Mouse (Mus musculus) cortical plate, adult 2 months (tissue): ENCODE data around the gene Zfp46. TPM values are rescaled to one million over a fixed set of nuclear protein-coding genes. Genes with fewer than 3 reads are reported as not detected.

Source experiments
- H3K27ac ChIP-seq: fragments of 200-500 bp; 2 replicates; pipeline ENCODE4 v1.5.1; 2012; ENCODE audit warnings: low read length, control low read depth, inconsistent platforms; ENCODE audit not compliant: insufficient read depth
- H3K4me1 ChIP-seq: fragments of 200-500 bp; 2 replicates; pipeline ENCODE4 v1.6.1; 2011; ENCODE audit warnings: low read length; ENCODE audit not compliant: control insufficient read depth, insufficient read depth
- H3K4me3 ChIP-seq: fragments of 200-500 bp; 2 replicates; pipeline ENCODE4 v1.5.1; 2011; ENCODE audit warnings: mild to moderate bottlenecking, low read length, control low read depth; ENCODE audit not compliant: insufficient read depth
- CTCF ChIP-seq: fragments of 200-500 bp; IDR thresholded peaks from 2 replicates; pipeline ENCODE4 v1.5.1; 2011; ENCODE audit warnings: mild to moderate bottlenecking, control low read depth, low read length; ENCODE audit not compliant: insufficient read depth; ENCODE audit errors: extremely low read depth
- POLR2A ChIP-seq: fragments of 200-500 bp; IDR thresholded peaks from 2 replicates; pipeline ENCODE4 v1.6.1; 2011; ENCODE audit warnings: mild to moderate bottlenecking, low read length, control low read depth; ENCODE audit not compliant: insufficient read depth; ENCODE audit errors: extremely low read depth
- polyA plus RNA-seq: library from polyadenylated mRNA; depleted of rRNA; stranded (reverse); fragments of >200 nt; gene quantifications from 2 replicates; pipeline ENCODE4 v1.2.3, GENCODE M21; 2012

Gene Zfp46
- polyA plus RNA-seq, 1 experiment: 61.6 TPM

DNA sequence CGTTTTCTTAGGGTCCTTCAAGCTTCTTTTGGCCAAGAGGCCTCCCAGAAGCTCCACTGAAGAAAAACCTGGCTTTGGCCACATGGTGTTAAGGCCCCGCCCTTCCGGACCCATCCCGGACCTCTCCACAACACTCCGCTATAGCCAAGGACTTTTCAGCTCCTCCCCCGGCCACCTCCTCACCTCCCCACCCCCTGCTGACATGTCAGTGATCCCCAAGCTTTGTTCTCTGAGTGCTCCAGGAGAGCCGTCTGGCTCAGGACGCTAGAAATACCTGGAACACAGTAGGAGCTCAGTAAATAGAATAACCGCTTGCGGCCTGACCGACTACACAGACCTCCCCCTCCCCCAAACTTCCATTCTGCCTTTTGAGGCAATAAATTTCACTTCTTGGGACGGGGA lies 37.9 kb upstream of the Zfp46 start:
- no peaks in the 10 kb centered on the region for H3K4me1 ChIP-seq
- H3K27ac ChIP-seq: no peak overlapping the region
- TF ChIP-seq POLR2A (no peak), CTCF (no peak)
- no peak overlapping the region for H3K4me3 ChIP-seq

GRCm38 (mm10) chr4:136247386-136247728 lies 37.1 kb upstream of the Zfp46 start:
- no peak overlapping the region for H3K27ac ChIP-seq
- no peaks in the 10 kb centered on the region for H3K4me1 ChIP-seq
- H3K4me3 ChIP-seq: peak overlapping the region; percentile 14; the same call in 1 of the 2 replicates
- TF ChIP-seq POLR2A (no peak), CTCF (no peak)

DNA sequence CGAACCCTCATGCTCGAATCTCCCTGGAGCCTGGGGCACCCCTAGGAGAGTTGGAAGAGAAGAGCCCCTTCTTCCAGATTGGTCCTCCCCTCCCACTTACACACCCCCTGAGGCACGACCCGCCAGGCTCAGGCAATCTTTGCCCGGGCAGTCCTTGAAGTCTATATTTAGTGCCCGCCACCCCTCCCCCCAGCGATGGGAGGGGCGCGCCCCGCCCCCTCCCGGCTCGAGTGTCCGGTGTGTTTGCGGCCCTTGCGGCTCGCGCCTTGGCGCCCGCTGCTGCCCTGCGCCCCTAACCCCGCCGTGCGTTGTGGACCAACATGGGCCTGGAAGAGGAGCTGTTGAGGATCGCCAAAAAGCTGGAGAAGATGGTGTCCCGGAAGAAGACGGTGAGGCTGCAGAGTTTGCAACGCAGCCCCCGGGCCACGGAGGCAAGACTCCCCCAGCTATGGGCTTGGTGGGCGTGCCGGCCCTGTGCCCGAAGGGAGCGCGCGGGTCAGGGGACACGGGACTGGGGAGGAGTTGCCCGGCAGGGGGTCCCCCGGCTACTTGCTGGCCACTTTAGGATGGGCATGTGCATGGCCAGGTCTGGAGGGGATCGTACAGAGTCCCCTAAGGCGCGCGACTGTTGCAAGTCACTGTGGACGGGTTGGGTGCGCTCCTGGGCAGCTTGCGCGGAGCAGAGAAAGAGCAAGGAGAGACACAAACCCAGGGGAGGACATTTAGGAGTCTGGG lies 36.6 kb upstream of the Zfp46 start, which contains the start of gene Tcea3:
Gene Tcea3 (plus strand): TSS at position 1 of the 735 bp plus-strand sequence.
- H3K4me3 ChIP-seq: peak within 1 kb of the TSS; percentile 14; the same call in 1 of the 2 replicates
- TF ChIP-seq POLR2A (no peak), CTCF (no peak)
- no peaks in the 10 kb centered on the region for H3K4me1 ChIP-seq

DNA sequence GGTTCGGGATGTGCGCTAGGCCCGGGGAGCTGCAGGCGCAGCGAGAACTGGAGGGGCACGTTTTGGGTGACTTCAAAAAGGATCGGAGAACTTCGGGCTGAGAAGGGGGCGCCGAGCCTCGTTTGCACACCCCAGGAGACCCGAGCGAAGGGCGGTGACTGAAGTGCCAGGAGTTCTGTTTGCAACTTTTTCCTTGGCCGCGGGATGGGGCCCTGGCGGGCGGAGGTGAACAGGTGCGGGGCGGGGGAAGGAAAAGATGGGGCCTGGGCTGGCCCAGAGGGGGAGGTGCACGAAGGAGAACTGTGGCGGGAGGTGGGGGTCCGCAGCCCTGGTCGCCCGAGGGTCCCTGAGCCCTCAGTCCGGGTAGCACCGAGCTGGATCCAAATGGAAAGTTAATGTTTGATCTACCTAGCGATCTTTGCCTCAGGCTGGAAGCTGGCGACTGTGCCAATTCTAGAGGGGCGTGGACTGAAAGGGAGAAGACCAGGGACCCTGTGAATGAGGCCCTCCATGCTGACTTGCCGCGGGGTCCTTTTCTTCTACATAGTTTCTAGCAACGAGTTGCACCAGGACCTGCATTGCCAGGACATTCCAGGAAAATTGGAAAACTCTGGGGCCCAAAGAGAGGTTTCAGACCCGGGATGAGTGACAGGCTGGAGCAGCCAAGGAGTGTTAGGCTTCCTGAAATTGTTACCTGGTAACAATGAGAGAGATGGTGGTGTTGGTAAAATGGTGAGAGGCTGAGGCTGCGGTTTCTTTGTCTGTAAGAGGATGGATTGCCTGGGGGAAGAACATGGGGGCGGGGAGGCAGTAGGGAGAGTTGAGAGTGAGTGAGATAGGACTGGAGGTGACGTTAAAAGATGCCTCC lies 35.8 kb upstream of the Zfp46 start:
- H3K4me1 ChIP-seq: no peaks in the 10 kb centered on the region
- peak overlapping the region; percentile 14; the same call in 1 of the 2 replicates for H3K4me3 ChIP-seq
- no peak overlapping the region for H3K27ac ChIP-seq
- TF ChIP-seq POLR2A: no peak
- TF ChIP-seq CTCF: no peak

More for the DNA sequence above, 36.6 kb upstream of the Zfp46 start, which contains the start of gene Tcea3:
- H3K27ac ChIP-seq: no peak within 1 kb of the TSS

- TF ChIP-seq POLR2A (no peak), CTCF (no peak)
- no peak overlapping the region for H3K4me3 ChIP-seq
Observed at GRCm38 (mm10) chr4:136249332-136249647, 35.2 kb upstream of the Zfp46 start.

GRCm38 (mm10) chr4:136249780-136250179 lies 34.7 kb upstream of the Zfp46 start:
- H3K4me1 ChIP-seq: no peaks in the 10 kb centered on the region
- TF ChIP-seq POLR2A (no peak), CTCF (no peak)
- no peak overlapping the region for H3K27ac ChIP-seq
- no peak overlapping the region for H3K4me3 ChIP-seq

More at GRCm38 (mm10) chr4:136249332-136249647, 35.2 kb upstream of the Zfp46 start:
- no peaks in the 10 kb centered on the region for H3K4me1 ChIP-seq
- no peak overlapping the region for H3K27ac ChIP-seq

GRCm38 (mm10) chr4:136255919-136256318 lies 28.6 kb upstream of the Zfp46 start:
- Histone ChIP-seq H3K4me1 (no peaks in the 10 kb centered on the region; the same call in 1 of the 2 replicates), H3K27ac (no peak overlapping the region), H3K4me3 (no peak overlapping the region)
- TF ChIP-seq POLR2A: no peak
- TF ChIP-seq CTCF: no peak

GRCm38 (mm10) chr4:136256696-136257095 lies 27.8 kb upstream of the Zfp46 start:
- H3K27ac ChIP-seq: no peak overlapping the region
- H3K4me3 ChIP-seq: no peak overlapping the region
- TF ChIP-seq POLR2A (no peak), CTCF (no peak)
- no peaks in the 10 kb centered on the region; the same call in 1 of the 2 replicates for H3K4me1 ChIP-seq

DNA sequence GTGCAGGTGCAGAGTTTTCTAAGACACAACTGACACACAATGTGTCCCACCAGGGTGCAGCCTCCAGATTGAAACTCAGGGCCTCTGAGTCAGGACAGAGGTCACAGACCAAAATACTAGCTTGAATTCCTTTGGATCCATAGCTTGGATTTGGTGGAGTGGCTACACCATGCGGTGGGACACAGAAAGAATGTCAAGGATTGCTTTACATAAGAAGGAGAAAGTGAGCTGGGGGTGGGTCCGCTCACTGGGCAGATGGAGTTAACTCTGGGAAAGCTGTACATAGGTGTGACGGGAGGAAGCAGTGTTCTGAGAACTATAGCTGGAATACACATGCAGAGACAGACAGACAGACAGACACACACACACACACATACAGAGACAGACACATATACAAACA lies 24.6 kb upstream of the Zfp46 start:
- TF ChIP-seq POLR2A (no peak), CTCF (no peak)

DNA sequence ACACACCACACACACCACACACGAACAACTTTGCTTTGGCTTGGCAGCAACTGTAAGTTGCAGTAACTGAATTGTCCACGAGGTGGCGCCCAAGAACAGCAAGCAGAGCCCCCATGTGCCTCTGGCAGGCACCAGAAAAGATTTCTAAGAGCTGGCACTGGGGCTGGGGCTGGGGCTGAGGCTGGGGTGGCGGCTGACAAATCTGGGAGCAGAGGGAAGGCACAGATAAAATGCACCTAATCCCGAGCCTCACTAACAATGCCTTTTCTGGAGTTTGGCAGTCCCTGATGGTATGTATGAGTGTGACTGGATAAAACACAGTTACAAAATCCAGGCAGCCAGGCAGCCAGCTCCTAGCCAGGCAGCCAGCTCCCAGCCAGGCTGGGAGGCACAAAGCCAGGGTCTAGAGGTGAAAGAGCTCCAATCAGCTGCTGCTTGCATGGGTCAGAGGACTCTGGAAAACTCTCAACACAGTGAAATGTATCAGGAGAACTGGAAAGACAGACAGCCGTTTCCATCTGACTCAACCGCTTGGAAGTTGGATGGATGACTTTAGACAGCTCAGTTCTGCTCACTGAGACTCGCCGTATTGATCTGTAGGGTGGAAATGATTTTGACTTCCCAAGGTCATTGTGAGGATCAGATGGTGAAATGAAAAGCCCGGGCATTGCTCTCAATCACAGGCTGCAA lies 23.8 kb upstream of the Zfp46 start:
- TF ChIP-seq CTCF (peak; percentile 89), POLR2A (no peak)
- H3K27ac ChIP-seq: no peak overlapping the region
- H3K4me1 ChIP-seq: no peaks in the 10 kb centered on the region; the same call in 1 of the 2 replicates
- no peak overlapping the region for H3K4me3 ChIP-seq

More for the DNA sequence above, 24.6 kb upstream of the Zfp46 start:
- Histone ChIP-seq H3K27ac (no peak overlapping the region), H3K4me1 (no peaks in the 10 kb centered on the region; the same call in 1 of the 2 replicates), H3K4me3 (no peak overlapping the region)
